Mouse (Mus musculus) Patski (cell line): ENCODE measurements at regions not wholly inside any gene's neighbourhood (a gene's known extent, or its start where the extent isn't known, plus 50 kb on each side); places are given as distances from the start of the nearest gene placed in this dataset.

Source experiments
- ATAC-seq: fragments of 100-300 bp; one replicate; pipeline ENCODE4 v1.8.0; 2021
- CTCF ChIA-PET: fragments of 350-600 bp; sonication (Branson Sonifier 250); formaldehyde crosslinking; loops from one replicate; lab custom pipeline; 2022; ENCODE audit warnings: inconsistent platforms; lab: Charles Lee
- POLR2A ChIA-PET: fragments of 350-600 bp; sonication (Branson Sonifier 250); formaldehyde crosslinking; loops from one replicate; lab custom pipeline; 2022; ENCODE audit warnings: antibody characterized with exemption, inconsistent platforms; lab: Charles Lee
- DNase-seq: peaks from one replicate; pipeline ENCODE4 v3.0.0-alpha.2; 2011; ENCODE audit warnings: low read depth, low spot score
- H3K27me3 ChIP-seq: fragments of 371-371 bp; one replicate; pipeline ENCODE4 v1.5.1; 2021
- CTCF ChIP-seq: fragments of 100-300 bp; IDR thresholded peaks from one replicate; pipeline ENCODE4 v1.5.1; 2021
- in situ Hi-C: fragments of 300-500 bp; cut with MboI; formaldehyde crosslinking; loops from 3 replicates; pipeline ENCODE4 v1.11.1; 2018; ENCODE audit warnings: low pct_unique_long_range_greater_than_20kb, mixed read lengths

DNA sequence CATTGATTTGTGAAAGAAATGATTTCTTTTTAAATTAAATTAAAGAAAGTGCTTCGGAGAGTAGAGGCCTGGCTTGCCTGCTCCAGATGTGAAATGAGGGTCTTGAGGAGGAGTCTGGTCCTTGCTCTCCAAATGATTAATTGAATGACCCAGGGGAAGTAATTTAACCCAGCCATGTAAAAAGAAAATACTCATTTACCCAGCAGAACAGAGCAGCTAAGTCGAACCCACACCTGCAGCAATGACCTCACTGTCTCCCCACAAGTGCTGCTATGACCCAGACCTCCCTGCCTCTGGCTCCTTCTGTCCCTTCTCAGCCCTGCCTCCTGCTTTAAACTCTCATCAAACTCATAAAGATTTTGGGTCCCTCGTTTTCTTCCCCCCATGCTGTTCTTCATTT is 155.4 kb upstream of the Lrig3 start:
- no peak for TF ChIP-seq CTCF
- in situ Hi-C loops: no loop called here
- DNase-seq: no peak
- CTCF ChIA-PET: interaction anchor here (0.8 kb wide), 1 partner anchor 10 kb away, joined by 3 read pairs; no protein-coding TSS in a partner anchor
- H3K27me3 ChIP-seq: no peaks in the 10 kb centered on the region
- POLR2A ChIA-PET: no interaction called here
- no peak for ATAC-seq

DNA sequence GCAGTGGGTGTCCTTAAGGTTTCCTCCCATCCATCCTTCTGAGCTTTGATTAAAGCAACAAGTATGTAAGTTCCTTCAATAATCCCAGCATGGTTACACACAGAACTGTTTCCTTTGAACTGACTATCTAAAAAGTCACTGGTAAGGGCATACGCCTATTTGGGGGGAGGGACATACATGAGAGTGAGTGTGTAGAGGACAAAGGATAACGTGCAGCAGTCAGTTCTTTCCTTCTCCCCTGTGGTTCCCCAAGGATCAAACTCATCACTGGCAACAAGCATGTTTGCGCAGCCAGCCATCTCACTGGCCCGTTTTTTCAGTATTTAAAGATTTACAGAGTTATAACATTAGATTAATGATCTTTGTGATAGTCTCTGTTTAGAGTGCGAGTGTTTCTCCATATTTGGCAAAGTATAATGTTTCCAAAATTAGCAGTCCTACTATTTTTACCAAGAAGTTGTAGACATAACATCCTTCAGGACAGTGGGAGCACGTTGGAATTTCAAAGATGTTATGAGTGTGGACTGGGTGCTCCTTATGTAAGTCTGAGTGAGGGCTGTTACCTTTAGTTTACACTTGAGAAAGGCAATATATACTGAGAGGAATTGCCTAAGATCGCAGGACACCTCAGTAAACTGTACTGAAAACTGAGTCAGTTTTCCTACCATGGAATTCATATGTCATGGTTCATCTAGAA is 151.6 kb upstream of the Lrig3 start:
- ChIA-PET CTCF (no interaction called here), POLR2A (no interaction called here)
- no peak for TF ChIP-seq CTCF
- DNase-seq (no peak), ATAC-seq (no peak)
- no peaks in the 10 kb centered on the region for H3K27me3 ChIP-seq
- in situ Hi-C loops: no loop called here

DNA sequence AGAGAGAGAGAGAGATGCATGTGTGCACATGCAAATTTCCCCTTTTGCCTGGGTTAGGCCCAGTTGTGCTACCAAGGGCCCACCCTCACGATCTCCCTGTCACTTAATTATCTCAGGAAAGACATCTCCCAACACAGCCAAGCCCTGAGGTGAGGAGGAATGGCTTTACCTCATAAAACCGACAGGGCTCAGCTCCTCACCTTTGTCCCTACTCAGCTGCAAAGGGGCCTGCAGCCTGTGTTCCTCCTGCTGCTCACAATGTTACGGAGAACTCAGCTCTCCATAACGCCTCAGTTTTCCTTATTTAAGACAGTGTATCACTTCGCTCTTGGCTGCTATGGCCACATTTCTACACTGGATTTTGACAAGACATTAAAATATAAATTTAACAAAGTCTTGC is 133.8 kb upstream of the Lrig3 start:
- DNase-seq (no peak), ATAC-seq (no peak)
- CTCF ChIA-PET: no interaction called here
- TF ChIP-seq CTCF: no peak
- H3K27me3 ChIP-seq: no peaks in the 10 kb centered on the region
- in situ Hi-C loops: no loop called here
- POLR2A ChIA-PET: no interaction called here

DNA sequence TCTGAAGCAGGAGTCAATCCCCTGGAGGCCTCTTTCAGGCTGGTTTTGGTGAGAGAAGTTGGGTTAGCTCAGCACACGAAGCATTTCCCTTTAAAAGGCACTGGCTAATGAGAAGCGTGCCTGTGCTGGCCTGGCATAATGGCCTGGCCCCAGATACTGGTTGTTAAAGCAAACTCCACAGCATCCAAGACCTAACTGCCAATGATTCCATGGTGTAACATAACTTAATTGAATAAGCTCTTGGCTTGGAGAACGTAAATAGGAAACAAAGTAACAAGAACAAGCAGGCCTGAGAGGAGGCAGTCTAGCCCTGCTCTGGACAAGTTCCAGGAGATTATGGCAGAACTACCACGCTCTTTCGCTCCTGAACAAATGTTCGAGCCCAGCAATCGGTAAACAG is 133.2 kb upstream of the Lrig3 start:
- in situ Hi-C loops: no loop called here
- CTCF ChIA-PET: interaction anchor here (1.0 kb wide), 1 partner anchor 15 kb away, joined by 5 read pairs; no protein-coding TSS in a partner anchor
- TF ChIP-seq CTCF: no peak
- POLR2A ChIA-PET: no interaction called here
- no peak for DNase-seq
- no peaks in the 10 kb centered on the region for H3K27me3 ChIP-seq
- no peak for ATAC-seq

DNA sequence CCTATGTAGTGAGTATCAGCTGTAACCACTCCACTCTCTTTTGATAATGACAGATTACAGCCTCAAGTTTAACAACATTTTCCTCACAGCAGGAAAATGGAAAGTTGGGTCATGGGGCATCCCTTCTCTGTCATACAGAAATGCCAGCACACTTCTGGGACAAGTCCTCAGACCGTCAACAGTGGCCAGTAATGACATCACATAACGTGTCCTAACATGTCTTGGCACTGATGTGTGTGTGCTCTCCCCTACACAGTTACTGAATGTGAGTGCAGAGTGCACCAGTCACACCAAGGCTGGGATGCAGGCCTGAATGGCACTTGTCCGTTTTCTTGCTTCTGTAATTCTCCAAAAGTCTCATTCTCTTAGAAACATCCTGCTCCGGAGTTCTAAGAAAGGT is 132.0 kb upstream of the Lrig3 start:
- in situ Hi-C loops: no loop called here
- ATAC-seq: no peak
- H3K27me3 ChIP-seq: no peaks in the 10 kb centered on the region
- ChIA-PET POLR2A (no interaction called here), CTCF (interaction anchor here (1.0 kb wide), 1 partner anchor 14 kb away, joined by 5 read pairs; no protein-coding TSS in a partner anchor)
- no peak for TF ChIP-seq CTCF
- no peak for DNase-seq

DNA sequence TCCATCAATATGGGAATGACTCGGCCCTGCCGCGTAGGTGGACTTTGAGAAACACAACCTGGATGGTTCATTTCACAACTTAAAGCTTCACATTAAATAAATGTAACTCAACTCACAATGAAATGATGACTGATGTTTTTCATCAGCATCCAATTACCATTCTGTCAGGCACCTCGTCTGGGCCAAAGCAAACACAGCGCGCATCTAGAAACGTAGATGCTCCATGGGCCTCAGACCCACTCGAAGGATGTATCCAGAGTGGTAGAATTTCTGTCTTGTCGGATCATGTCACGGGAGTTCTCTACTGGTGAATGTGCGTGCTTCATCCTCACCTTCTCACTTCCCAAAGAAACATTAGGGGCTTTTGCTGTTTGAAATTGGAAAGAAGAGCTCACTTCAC is 127.0 kb upstream of the Lrig3 start:
- no peaks in the 10 kb centered on the region for H3K27me3 ChIP-seq
- DNase-seq (no peak), ATAC-seq (no peak)
- CTCF ChIA-PET: interaction anchor here (1.0 kb wide), 1 partner anchor 9 kb away, joined by 4 read pairs; no protein-coding TSS in a partner anchor
- no peak for TF ChIP-seq CTCF
- POLR2A ChIA-PET: no interaction called here
- in situ Hi-C loops: no loop called here

DNA sequence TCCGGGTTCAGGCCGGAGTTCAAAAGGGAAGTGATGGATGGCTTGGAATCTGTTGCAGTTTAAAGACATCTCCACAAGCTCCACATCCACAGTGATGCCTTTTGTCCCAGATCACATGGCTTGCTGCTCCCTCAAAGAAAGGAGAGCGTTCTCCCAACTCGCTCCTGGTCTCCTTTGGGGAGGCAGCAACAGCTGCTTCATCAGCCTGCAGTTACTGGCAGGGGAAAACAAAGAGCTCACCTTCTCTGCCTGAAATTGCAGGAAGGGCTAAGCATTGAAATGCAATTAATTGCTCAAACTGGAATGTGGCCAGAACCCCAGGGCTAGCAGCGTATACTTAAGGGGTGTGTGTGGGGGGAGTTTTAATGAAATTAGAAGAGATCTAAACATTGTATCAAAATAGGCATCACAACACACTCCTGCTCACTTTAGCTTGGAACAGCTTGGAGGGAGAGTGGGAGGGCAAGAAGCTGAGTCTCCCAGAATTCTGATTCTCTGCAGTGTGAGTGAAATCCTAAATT is 126.3 kb upstream of the Lrig3 start:
- ATAC-seq (no peak), DNase-seq (no peak)
- no peak for TF ChIP-seq CTCF
- ChIA-PET CTCF (interaction anchor here (1.0 kb wide), 1 partner anchor 9 kb away, joined by 4 read pairs; no protein-coding TSS in a partner anchor), POLR2A (no interaction called here)
- in situ Hi-C loops: no loop called here
- H3K27me3 ChIP-seq: no peaks in the 10 kb centered on the region

DNA sequence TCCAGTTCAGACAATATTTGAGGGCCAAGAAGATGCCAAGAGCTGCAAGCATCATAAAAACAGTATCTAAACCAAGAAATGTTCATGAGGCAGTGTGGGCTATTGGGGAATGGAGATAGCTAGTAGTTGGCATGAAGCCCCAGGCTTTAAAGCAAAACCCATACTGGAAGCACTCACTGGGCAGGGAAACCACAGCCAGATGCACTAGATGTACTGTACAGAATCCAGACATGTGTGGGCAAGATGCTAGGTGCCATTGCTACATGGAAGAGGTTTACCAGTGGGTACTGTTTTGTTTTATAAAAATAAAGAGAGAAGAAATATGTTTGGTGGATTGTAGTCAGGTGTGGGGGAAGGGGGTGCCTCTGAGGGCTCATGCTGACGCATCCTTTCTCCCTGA is 125.6 kb upstream of the Lrig3 start:
- in situ Hi-C loops: no loop called here
- TF ChIP-seq CTCF: no peak
- ChIA-PET POLR2A (no interaction called here), CTCF (no interaction called here)
- H3K27me3 ChIP-seq: no peaks in the 10 kb centered on the region
- ATAC-seq: no peak
- DNase-seq: no peak

DNA sequence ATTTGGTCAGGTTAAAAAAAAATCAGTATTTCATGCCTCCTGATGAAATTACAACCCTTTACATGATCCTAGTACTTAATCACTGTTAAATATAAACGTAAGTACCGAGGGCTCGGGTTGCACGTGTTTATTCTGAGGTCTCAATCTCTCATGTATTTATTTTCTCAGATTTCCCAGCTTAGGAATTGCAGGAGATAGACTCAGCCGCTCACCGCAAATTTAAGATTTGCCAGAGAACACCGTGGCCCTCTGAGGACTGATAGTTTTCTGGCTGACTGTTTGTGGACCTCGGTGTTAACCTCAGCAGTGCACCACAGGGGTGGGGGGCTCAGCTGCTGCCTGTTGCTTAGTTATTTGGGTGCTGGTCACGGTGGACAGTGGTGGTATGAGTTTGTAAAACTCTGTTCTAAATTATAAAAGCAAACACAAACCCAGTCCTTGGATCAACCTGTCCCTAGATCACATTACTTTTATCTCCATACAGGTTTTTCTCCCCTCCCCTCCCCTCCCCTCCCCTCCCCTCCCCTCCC is 121.6 kb upstream of the Lrig3 start:
- DNase-seq (no peak), ATAC-seq (no peak)
- in situ Hi-C loops: no loop called here
- POLR2A ChIA-PET: no interaction called here
- CTCF ChIA-PET: no interaction called here
- TF ChIP-seq CTCF: no peak
- no peaks in the 10 kb centered on the region for H3K27me3 ChIP-seq

DNA sequence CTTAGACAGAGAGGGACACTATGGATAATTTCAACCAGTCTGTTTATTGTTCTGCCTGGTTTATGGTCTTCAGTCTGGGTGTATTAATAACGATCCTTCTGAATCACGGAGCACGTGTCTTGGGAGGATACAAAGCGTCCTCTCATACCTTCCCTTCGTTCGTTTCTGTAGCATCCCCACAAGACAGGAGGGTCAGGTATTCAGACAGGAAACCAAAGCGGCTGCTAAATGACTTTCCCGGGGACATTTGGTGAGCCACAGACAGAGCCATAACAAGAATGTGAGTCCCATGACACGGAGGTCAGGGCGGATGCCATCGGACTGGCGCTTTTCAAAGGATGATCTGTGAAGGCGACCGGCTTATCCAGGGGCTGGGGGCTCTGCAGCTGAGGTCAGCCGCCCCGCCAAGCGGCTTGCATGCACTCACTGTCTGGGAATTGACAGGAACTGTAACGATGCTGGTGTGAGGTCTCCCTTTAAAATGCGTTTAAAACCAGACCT is 120.9 kb upstream of the Lrig3 start:
- DNase-seq (no peak), ATAC-seq (no peak)
- no peak for TF ChIP-seq CTCF
- ChIA-PET CTCF (no interaction called here), POLR2A (no interaction called here)
- no peaks in the 10 kb centered on the region for H3K27me3 ChIP-seq
- in situ Hi-C loops: no loop called here

DNA sequence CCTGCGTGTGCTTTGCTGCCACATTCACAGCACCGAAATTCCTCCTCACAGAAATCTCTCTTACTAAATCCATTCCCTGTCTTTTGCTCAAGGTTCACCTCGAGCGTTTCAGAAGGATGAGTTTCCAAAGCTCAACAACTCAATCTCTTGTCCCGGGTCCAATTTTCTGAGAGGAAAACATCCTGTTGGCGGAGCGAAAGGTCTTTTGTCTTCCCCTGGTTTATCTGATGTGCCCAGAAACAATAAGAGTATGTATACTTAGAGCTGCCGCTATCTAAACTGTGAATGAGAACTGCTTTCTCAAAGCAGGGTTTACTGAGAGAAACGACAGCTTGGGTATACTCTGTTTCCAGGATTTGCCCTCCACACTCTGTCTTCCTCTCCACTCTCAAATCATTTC is 115.6 kb upstream of the Lrig3 start:
- H3K27me3 ChIP-seq: no peaks in the 10 kb centered on the region
- CTCF ChIA-PET: interaction anchor here (1.1 kb wide), 1 partner anchor 14 kb away, joined by 4 read pairs; no protein-coding TSS in a partner anchor
- no peak for ATAC-seq
- no peak for TF ChIP-seq CTCF
- in situ Hi-C loops: no loop called here
- POLR2A ChIA-PET: no interaction called here
- no peak for DNase-seq
